In genomic region chr19:38798291-38798690, GRCm38 (mm10) we compare ENCODE assay signal across 19 mouse cellular contexts. TPM values are rescaled to one million over a fixed set of nuclear protein-coding genes. Genes with fewer than 3 reads are reported as not detected.
DNase-seq lines count a peak whose midpoint lies in the region; ATAC-seq and TF ChIP-seq lines count a peak whose summit lies in the region.
"Had no signal": no experiment of that assay in that cellular context is flagged by ENCODE, and none has a peak within 500 bp of the region (broad histone marks: within the 10 kb centered on the region; RNA-seq: fewer than 3 reads in every experiment).

No protein-coding gene starts in this region.

- TF ChIP-seq CTCF in layer of hippocampus, adult 2 months (conservative IDR thresholded peaks at IDR 0.05) = no peak

- H3K4me1 ChIP-seq in hindbrain, embryonic 10.5 days (replicated peaks) = no peaks in the 10 kb centered on the region
- H3K4me1 ChIP-seq: heart, embryonic 13.5 days; limb, embryonic 10.5 days; liver, embryonic 12.5 days had no signal

- no peak overlapping the region for H3K4me3 ChIP-seq in layer of hippocampus, adult 2 months
- no peak overlapping the region for H3K4me3 ChIP-seq in hindbrain, embryonic 10.5 days
- H3K4me3 ChIP-seq: heart, embryonic 13.5 days; limb, embryonic 10.5 days; liver, embryonic 12.5 days had no signal

- WGBS in hindbrain, embryonic 10.5 days = 90% methylated on average over 1 of the region's 1 CpGs

- peak; percentile 29 for DNase-seq in gastrocnemius, postnatal 10 days
- no peak for DNase-seq in gastrocnemius, adult 8-10 months (ENCODE audit: low spot score in 2 of 2)
- peak; percentile 29 for DNase-seq in brain, adult 2 months (ENCODE audit: low read depth, low spot score)
- peak; percentile 68 to 71 for DNase-seq in layer of hippocampus, adult 2 months (ENCODE audit: low spot score in 2 of 2)
- DNase-seq in left cerebral cortex, adult 18-20 months (ENCODE audit: low spot score in 2 of 2) = peak; percentile 45 to 54
- no peak for DNase-seq in hindbrain, embryonic 10.5 days (ENCODE audit: low spot score)
- DNase-seq in cerebellum, adult 8-10 months = no peak
- DNase-seq: cerebellum, postnatal 25 days; kidney, adult 18-20 months; kidney, postnatal 14 days; lung, embryonic 14.5 days; midbrain, embryonic 14.5 days; retina, postnatal 1 day had no signal

- H3K36me3 ChIP-seq in hindbrain, embryonic 10.5 days = peaks cover 96% of the 10 kb centered on the region

- no peak for ATAC-seq in activated CD4-positive, CD25-positive, alpha-beta regulatory T cell, adult 4 months
- ATAC-seq: forebrain, embryonic 14.5 days; liver, embryonic 12.5 days had no signal

- no peaks in the 10 kb centered on the region for H3K9me3 ChIP-seq in hindbrain, embryonic 10.5 days
- H3K9me3 ChIP-seq: heart, embryonic 13.5 days; limb, embryonic 10.5 days; liver, embryonic 12.5 days had no signal

- H3K27me3 ChIP-seq in hindbrain, embryonic 10.5 days (ENCODE audit: insufficient read depth, poor library complexity, severe bottlenecking) = no peaks in the 10 kb centered on the region
- H3K27me3 ChIP-seq: heart, embryonic 13.5 days; liver, embryonic 12.5 days had no signal

- peak overlapping the region; percentile 87 for H3K27ac ChIP-seq in layer of hippocampus, adult 2 months
- no peak overlapping the region for H3K27ac ChIP-seq in hindbrain, embryonic 10.5 days
- H3K27ac ChIP-seq: heart, embryonic 13.5 days; limb, embryonic 10.5 days; liver, embryonic 12.5 days; stomach, postnatal 0 days had no signal

RNA-seq across cellular contexts. Expression of gene Noc3l, which starts 20.7 kb away (rescaled TPM):
- total RNA-seq in gastrocnemius, postnatal 10 days (2021) = 1 to 10 TPM; 6.1 to 8.3 TPM
- total RNA-seq in gastrocnemius, adult 8-10 months (2022) = 1 to 10 TPM; 6.2 to 8.0 (median 7.1) TPM
- total RNA-seq in layer of hippocampus, adult 2 months (2021) = 10 to 100 TPM; 13.6 to 13.7 TPM
- 10 to 100 TPM; 14.2 to 15.3 TPM for total RNA-seq in left cerebral cortex, adult 18-20 months (2021)
- 7.6 and 10.3 TPM in 2 replicates for polyA plus RNA-seq in hindbrain, embryonic 10.5 days (2016; fragmentation: Nextera tagmentation; extraction: Ambion mirVana)
- polyA plus RNA-seq in activated CD4-positive, CD25-positive, alpha-beta regulatory T cell, adult 4 months (2017; shearing (Covaris generic)) = 1 to 10 TPM; 7.1 to 9.5 TPM

RNA-seq across cellular contexts. Expression of gene Tbc1d12, which starts 38.1 kb away (rescaled TPM):
- 1 to 10 TPM; 4.2 to 5.3 TPM for total RNA-seq in gastrocnemius, postnatal 10 days (2021)
- 1 to 10 TPM; 2.7 to 4.0 (median 3.6) TPM for total RNA-seq in gastrocnemius, adult 8-10 months (2022)
- 10 to 100 TPM; 12.5 TPM for total RNA-seq in layer of hippocampus, adult 2 months (2021)
- total RNA-seq in left cerebral cortex, adult 18-20 months (2021) = 10 to 100 TPM; 12.9 to 13.1 TPM
- polyA plus RNA-seq in hindbrain, embryonic 10.5 days (2016; fragmentation: Nextera tagmentation; extraction: Ambion mirVana) = 1.8 and 2.3 TPM in 2 replicates
- polyA plus RNA-seq in activated CD4-positive, CD25-positive, alpha-beta regulatory T cell, adult 4 months (2017; shearing (Covaris generic)) = under 1 TPM; 0.74 to 0.99 TPM

Comparison
In these comparisons a context has a peak if more than half of its experiments do, and no peak if none do; other contexts are left out.
1. DNase-seq: peak in gastrocnemius, postnatal 10 days (single experiment), brain, adult 2 months (single experiment), layer of hippocampus, adult 2 months (2 of 2) and left cerebral cortex, adult 18-20 months (2 of 2); none in gastrocnemius, adult 8-10 months (0 of 2), hindbrain, embryonic 10.5 days (single experiment) and cerebellum, adult 8-10 months (single experiment).